Mouse (Mus musculus) cerebellum, adult (tissue): Measurements from ENCODE around the gene Slc12a8.

Experiments used
- ATAC-seq: cut with Nextera tagmentation; 2 replicates; pipeline ENCODE4 v1.9.2; 2017; ENCODE audit warnings: mild to moderate bottlenecking, moderate library complexity, mixed read lengths; ENCODE audit not compliant: insufficient number of reproducible peaks, low FRiP score, low TSS enrichment

The Slc12a8 gene

DNA sequence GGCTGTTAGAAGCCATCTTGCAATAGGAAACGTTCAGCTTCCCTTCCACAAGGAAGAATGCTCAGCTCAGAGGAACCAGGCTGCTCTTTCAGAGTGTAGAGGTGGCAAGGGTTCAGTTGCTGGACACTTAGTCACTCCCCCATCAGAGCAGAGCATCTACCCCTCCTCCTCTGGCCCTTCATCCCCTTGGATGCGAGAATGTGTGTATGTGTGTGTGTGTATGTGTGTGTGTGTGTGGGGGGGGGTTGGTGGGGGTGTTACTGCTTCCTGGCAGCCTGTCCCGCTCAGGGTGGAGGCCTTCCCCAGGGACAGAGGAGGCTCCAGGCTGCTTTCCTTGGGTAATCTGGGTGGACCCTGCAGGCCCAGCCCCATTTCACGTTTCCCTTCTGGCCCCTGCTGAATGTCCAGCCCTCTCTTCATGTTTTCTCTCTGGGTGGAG lies 64.6 kb downstream of the Slc12a8 start:
- ATAC-seq = no peak

DNA sequence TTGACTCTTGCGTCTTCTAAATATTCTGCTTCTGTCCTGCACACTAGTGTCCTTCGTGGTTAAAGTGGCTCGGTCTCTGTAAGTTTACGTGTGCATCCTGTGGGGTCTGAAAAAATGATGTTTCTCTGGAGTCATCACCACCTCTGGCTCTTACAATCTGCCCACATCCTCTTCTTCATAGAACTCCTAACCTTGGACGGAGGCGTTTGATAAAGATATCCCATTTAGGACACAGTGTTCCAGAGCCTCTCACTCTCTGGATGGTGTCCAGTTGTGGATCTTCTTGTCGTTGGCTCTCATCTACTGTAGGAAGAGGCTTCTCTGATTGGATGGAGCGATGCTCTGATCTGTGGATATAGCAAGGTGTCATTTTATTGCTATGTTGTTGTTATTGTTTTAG lies 65.4 kb downstream of the Slc12a8 start:
- no peak for ATAC-seq

DNA sequence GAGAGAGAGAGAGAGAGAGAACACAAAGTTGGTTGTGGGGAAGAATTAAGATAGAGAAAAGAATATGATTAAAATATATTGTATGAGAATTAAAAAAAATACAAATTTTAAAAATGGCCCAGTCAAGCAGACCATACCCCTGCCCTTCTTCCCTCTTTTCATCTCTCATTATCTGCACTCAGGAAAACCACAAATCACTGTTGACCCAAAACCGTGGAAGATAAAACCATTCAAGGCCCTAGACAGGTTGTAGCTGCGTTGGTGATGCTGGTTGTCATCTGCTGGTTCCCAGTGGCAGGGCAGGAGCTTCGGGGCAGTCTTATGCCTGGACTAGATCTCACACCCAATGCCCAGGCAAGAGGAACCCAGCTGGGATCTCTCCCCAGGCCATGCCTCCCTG lies 66.2 kb downstream of the Slc12a8 start:
- ATAC-seq = no peak

DNA sequence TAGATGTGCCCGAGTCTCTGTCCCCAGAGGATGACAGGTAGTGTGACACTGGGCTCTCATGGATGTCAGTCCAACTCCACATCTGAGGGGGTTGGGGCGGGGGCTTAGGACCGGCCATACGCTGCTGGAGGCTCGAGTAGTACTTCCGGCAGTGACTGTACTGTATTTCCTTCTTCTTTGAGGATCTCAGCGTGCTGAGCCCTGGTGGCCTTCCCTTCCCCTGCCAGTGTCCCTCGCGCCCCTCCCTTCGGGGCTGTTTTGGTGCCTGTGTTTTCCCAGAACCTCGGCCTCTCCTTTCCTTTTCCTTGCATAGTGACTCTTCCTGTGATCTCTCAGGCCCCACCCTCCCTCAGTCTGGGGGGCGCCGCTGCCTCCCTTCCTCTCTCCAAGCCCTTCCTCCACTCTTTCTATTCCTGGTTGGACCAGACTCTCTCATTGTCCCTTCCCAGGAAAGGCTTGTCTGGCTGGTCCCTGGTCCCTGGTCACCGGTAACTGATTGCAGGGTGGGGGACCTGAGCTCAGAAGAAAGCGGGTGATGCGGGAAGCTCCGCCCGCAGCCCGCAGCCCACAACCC lies 66.8 kb downstream of the Slc12a8 start:
- ATAC-seq = no peak

DNA sequence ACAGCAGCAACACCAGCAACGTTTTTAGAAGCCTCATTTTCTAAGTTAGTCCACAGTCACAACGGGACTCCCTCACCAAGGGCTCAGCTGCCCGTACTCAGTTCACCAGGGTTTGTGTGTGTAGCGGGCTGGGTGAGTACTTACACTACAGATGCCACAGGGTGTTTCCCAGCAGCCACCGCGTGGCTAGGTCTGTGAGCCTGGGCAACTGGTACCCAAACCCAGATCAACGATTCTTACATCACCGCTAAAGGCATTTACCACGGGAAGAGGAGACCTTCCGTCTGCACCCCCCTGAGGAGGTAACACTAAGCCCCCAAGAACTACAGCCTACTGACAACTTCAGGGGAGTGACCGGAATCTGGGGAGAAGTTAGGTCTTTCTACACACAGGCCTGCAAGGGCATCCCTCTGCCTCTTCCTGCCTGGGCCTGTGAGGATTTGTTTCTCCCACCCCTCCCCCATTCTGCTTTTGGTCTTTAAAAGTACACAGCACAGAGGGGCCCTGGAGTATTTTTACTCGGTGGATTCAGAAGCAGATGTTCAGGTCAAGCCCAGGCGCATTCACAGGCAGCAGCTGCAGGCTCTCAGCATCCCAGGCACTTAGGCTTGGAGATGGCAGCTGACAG lies 67.4 kb downstream of the Slc12a8 start:
- ATAC-seq = no peak

DNA sequence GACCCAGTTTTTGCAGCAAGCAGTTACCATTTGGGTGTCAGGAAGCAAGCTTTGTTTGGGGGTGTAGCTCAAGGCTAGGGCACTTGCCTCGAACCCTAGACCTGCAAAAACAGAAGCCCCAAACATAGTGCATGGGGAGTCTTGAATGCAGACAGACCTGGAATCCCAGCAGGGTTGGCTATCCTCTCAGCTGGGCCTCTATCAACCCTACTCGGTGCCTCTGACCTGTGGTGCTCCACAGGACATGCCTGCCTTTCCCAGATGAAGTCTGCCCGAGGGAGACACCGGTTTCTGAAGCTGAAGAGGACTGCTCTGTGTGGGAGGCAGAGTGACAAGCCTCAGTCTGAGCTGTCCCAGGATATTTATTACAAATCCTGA lies 67.9 kb downstream of the Slc12a8 start:
- no peak for ATAC-seq

DNA sequence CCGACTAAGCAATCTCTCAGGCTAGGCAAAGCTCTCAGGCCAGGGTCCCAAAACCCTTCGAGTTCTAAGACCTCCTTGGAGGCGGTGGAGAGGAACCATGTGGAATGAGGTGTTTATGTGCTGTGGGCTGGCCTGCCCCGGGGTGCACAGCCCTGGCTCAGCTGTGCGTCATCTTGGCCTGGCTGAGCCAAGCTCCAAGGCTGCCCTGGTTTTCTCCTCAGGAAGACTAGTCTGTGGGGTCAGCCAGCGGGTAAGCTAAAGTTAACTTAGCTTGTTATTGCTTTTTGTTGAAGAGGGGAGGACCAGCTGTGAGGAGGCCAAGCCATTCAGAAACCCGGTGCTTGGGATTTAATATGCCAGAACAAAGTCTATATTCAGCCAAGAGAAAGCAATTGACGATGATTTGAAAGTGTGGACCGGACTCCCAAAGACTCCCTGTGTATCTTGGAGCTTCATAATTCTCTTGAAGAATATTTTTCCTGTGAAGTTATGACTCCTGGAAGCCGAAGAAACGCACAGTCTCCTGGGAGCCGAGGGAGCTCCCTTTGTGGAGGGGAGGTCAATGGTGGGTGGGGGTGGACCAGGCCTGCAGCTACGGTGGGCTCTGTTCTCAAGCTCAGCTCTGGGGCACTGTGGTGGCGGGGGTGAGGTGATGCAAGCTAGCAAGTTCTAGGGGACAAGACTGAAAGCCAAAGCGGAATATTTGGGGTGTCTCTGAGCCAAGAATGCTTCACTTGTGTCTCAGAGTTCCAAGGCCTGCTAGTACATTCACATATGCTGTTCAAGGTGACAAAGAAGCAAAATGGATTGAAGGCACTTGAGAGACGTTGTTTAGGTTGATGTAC lies 70.4 kb downstream of the Slc12a8 start:
- ATAC-seq = no peak

DNA sequence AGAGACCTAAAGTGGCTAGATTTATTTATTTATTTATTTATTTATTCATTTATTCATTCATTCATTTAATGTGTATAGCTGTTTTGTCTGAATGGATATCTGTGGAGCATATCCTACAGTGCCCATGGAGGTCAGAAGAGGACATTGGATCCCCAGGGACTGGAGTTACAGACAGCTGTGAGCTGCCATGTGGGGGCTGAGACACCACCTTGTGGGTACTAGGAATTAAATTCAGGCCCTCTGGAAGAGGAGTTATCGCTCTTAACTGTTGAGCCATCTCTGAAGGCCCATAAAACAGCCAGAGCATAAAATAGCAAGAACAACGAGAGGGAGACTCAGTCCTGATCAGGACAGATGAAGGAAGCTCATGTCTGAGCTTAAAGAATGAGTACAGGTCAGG lies 71.7 kb downstream of the Slc12a8 start:
- ATAC-seq = no peak

DNA sequence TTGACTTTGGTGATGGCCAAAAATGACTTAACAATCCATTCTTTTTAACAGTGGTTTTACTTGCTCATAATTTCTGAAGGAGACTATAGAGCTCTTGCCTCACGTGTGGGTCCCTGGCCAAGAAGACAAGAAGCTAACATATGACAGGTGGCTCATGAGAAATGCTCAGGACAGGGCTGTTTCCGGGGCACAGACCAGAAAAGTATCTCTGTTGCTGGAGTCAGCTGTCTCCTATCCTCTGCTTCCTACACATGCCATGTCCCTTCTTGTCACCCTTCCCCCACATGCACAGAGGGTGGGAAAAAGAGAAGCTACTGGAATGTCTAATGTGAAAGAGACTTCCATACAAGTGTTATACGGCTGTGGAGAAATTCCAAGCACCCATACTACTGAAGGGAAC lies 73.3 kb downstream of the Slc12a8 start:
- ATAC-seq = no peak

DNA sequence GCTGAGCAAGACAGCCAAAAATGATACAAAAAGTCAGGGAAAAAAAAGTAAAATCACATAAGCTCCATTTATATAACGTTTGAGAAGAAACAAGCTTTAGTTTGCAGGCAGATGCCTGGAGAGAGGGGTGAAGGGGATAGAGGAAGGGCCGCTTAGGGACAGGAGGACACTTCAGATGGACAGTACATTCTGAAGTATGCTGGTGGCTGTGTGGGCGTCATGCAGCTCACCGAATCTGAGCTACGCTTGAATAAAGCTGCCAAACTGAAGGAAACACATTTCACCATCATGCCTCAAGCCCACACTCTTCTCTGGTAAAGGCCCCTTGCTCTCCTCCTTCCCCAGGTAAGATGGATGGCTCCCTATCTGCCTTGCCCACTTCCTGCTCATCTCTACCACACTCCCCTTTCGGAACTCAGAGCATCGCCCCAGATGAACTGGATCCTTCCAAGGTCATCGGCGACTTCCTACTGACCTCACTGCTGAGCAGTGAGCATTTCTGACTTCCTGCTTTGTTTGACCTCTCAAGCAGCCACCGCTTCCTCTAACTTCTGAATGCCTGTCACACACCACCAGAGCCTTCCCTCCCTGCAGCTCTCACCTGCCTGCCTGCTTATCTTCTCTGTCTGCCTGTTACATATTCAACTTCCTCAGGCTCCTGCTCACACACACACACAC lies 74.4 kb downstream of the Slc12a8 start:
- ATAC-seq = no peak

DNA sequence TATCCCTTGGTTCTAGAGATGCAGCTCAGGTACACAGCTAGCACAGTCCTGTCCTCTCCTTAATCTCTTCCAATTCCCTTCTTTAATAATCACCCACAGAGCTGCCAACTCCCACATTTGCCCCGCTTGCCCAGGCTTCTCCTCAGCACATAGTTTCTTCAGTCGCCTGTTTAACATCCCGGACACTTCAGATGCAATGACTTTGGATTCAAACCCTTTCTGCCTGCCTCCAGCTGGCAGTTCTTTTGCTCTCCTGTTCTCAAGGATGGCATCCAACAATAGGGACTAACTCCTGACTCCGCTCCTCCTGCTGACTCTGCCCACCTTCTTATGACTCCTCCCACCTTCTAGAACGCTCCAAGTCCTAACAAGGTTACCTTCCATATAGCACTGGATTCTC lies 75.2 kb downstream of the Slc12a8 start:
- ATAC-seq = no peak

DNA sequence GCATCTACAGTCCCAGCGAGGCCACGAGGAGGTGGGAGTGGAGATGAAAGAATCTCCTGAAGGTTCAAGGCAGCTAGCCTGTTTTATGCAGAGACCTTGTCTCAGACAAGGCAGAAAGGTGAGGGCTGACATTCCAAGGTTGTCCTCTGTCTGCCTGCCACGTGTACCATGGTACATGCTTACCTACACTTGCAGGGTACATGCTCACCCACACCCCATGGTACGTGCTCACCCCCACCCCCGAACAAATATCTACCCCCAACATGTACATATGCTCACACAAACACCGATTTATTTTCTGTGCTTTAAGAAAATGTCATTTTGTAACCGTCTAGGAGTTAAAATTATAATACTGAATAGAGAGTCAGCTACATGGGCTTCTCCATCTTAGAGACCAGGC lies 76.3 kb downstream of the Slc12a8 start:
- ATAC-seq = no peak

DNA sequence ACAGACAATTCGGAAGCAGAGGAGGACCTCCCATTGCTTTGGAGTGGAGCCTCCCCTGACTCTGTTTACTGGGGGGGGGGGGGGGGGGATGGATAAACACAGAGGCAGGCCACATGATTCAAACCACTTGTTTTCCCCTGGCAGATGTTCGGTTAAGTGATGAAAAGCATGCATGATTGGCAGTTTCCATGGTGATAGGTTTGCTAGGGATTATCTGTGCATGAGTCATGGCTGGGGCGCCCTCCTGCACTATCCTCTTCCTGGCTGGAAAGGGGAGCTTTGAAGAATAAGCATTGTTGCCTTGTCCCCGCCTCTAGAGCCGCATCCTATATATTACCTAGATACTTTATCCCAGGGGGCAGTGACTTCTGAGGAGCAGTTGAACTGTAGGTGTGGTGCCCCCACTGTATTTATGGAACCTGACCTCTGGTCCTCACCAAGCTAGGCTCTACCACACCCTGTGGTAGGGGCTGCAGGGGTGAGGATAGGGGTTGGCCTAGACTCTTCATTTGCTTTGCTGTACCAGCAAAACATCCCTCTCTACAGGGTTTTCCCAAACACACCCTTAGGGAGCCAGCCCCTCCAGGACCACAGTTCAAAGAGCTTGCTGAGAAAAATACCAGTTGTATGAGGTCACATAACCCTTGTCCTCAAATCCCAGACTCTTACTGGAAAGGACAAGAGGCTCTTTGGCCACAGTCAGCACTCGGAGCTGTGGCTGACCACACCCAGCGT lies 77.1 kb downstream of the Slc12a8 start:
- no peak for ATAC-seq

DNA sequence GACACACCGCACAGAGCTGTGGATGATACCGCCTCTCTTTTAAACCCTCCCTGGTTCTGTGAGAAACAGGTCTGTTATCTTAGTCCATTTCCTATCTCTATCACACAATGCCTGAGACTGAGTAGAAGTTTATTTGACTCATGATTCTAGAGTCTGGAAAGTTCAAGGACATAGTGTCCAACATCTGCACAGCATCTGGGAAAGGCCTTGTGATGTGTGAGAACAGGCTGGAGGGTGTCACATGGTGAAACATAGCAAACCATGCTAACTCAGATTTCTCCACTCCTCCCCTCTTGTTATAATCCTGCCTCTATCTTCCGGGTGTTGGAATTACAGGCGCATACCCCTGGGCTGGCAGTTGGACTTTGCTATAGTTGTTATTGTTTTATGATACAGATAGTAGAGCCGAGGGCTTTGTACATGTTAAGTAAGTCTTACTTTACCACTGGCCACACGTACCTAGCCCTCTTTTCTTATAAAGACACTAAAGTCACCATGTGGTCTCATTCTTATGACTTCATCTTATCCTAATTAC lies 78.2 kb downstream of the Slc12a8 start:
- no peak for ATAC-seq

DNA sequence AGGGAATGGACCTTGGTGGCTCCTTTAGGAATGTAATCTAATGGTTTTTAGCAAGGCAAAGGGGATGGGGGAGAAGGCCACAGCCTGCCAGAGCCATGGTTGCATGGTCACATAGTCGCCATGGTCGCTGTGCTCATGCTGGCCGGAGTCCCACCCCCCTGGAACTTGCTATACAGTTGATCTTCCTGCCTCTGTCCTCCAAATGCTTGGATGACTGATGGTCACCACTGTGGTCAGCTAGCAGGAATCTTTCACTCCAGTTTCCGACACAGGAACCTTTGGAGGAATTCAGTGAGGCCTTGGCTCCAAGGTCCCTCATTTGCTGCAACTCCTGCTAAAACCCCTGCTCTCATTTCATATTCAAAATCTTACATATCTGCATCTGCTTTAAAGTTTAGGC lies 79.1 kb downstream of the Slc12a8 start:
- no peak for ATAC-seq

DNA sequence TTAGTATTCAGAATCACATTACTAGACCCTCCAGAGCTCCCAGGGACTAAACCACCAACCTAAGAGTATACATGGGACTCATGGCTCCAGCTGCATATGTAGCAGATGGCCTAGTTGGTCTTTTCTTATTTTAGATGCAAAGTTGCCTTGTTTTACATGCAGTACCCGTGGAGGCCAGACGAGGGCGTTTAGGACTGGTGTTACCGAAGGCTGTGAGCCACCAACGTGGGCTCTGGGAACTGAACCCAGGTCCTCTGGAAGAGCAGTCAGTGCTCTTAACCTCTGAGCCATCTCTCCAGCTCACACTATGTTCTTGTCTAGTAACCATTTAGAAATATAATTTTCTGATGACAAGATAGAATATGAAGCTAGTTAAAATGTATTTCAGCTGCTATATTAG lies 83.1 kb downstream of the Slc12a8 start:
- no peak for ATAC-seq

DNA sequence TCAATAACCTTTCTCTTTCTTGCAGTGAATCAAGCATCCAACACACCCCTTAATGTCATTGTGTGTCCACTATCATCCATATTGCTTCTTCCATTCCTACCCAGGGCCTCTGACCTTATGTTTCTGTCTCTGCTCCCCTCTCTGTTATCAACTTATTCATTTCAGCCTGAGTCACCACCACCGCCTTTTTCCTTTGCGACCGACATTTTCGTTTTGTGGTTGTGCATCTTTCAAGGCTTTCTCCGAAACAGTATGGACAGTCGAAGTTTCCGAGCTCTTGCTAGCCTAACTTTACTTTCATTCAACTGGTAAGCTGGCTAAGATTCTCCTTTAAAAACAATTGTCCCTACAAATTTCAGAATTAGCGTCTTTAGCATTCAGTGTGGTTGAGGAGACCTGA lies 84.2 kb downstream of the Slc12a8 start:
- no peak for ATAC-seq

DNA sequence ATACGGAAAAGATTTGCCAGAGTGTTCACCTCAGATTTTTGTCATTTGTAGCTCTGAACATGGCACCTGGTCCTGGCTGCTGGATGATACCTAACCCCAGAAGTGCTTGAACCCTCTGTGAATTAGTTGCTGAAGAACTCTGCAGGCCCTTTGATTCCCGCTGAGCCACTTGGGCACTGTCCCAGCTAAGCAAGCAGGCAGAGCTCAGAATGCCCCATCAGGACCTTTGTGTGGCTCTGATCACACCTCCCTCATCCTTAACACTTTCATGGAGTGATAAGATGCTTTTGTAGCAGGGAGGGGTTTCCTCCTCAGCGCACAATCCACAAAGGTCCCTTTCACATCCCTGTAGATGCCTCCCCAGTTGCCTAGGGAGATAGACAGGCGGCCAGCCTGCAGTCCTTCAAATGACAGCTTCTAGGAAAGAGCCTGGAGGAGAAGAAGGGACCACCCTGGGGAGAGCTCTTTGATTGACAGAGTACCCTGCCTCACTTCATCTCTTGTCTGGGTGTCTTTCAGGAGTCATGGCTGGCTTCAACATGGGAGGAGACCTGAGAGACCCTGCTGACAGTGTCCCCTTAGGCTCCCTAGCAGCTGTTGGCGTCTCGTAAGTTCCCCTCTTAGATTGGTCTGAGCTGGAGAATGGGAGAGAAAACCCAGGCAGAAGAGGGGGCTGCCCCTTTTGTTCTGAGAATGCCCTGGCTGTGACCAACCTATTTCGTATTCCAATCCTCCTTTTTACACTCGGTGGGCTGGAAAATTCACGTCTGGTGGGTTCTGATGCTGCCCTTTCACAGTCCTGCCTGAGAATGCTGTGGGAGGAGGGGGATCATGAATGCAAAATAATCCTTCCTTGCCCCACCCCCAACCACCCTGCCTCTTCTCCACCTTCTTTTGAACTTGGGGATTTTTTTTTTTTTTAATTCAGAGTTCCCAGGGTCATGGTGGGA lies 88.8 kb downstream of the Slc12a8 start:
- no peak for ATAC-seq
